Mouse (Mus musculus) liver, adult (tissue): ENCODE results near the gene 4932429P05Rik.

Source experiments
- GATA4 ChIP-seq: IDR thresholded peaks from 2 replicates; pipeline ENCODE4 v1.6.1; 2014; ENCODE audit warnings: mild to moderate bottlenecking, low read length; ENCODE audit not compliant: insufficient replicate concordance

4932429P05Rik gene

GRCm38 (mm10) chrX:89751968-89752367 lies at the start of gene 4932429P05Rik:
Gene 4932429P05Rik, plus strand, starts transcription at chrX:89752268.
- no peak for TF ChIP-seq GATA4
